Comparison of ENCODE assay signal across 9 mouse cellular contexts in the genomic region with DNA sequence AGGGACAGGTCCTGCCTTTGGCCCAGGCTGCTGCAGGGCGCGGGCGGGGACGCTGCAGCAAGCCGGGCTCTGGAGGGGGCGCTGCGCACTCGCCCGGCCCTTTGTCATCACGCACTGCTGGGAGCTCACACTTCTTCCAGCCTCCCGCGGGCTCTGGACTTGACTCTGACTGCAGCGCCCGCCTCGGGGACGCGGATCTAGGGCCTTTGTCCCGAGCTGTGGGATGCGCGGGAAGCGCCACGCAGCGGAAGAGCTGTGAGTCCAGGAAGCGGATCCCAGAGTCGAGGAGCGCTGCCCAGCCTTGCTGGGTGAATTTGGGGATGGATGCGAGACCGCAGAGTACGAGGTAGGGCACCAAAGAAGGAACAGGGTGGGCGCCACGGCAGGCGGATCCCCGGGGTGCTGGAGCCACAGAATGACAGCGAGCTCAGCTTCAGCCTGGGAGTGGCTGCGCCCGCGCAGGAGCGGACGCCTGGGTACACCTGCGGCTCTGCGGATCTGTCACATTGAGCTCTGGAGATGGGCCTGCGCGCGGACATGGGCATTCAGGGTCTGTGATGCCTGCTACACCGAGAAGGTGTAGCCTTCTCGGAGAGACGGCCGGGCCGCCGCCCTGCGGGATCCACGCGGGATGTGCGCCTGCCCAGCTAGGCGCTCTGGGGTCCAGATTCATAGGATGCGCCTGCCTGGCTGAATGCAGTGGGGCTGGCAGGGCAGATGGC. TPM values are rescaled to one million over a fixed set of nuclear protein-coding genes. Genes with fewer than 3 reads are reported as not detected.
DNase-seq lines count a peak whose midpoint lies in the region; ATAC-seq and TF ChIP-seq lines count a peak whose summit lies in the region.
"Had no signal": no experiment of that assay in that cellular context is flagged by ENCODE, and none has a peak within 500 bp of the region (broad histone marks: within the 10 kb centered on the region; RNA-seq: fewer than 3 reads in every experiment).

Gene Add2, plus strand, starts transcription at position 81 of the 722 bp plus-strand sequence.

- no peak for DNase-seq in kidney, adult 2 months
- no peak for DNase-seq in kidney, adult 18-20 months
- DNase-seq in cerebellum, adult 11-12 months = peak; percentile 81
- DNase-seq in liver, embryonic 14.5 days (ENCODE audit: low read depth in 3 of 3, low spot score in 3 of 3) = no peak
- peak; percentile 73 for DNase-seq in right cerebral cortex, postnatal 25 days
- DNase-seq in c-Kit-positive CD71-positive TER-119-positive erythroid progenitor cells, embryonic 14.5 days (ENCODE audit: low spot score) = no peak

- peak within 1 kb of the TSS; percentile 93 for H3K9ac ChIP-seq in forebrain, embryonic 12.5 days
- H3K9ac ChIP-seq in intestine, embryonic 16.5 days (ENCODE audit: low read depth, low read length) = peak within 1 kb of the TSS; percentile 66
- H3K9ac ChIP-seq in liver, embryonic 14.5 days (replicated peaks) = no peak within 1 kb of the TSS

- no peak for TF ChIP-seq CTCF in kidney, adult 2 months (conservative IDR thresholded peaks at IDR 0.05; ENCODE audit: insufficient read depth, insufficient read length, low read depth, low read length)
- TF ChIP-seq CTCF in liver, embryonic 14.5 days (IDR thresholded peaks at IDR 0.05; ENCODE audit: low read depth) = peak; percentile 39

- no peak for TF ChIP-seq EP300 in liver, embryonic 14.5 days (IDR thresholded peaks at IDR 0.05; ENCODE audit: low read depth)

- peak; percentile 94 for ATAC-seq in forebrain, embryonic 12.5 days (ENCODE audit: low FRiP score)
- ATAC-seq in intestine, embryonic 16.5 days = peak; percentile 58
- ATAC-seq in liver, embryonic 14.5 days (ENCODE audit: insufficient read depth) = no peak
- ATAC-seq: Patski had no signal

- whole genome bisulfite sequencing in kidney, adult 2 months = 3% methylated on average over 56 of the region's 56 CpGs
- under 1% methylated on average over 52 of the region's 56 CpGs for WGBS in forebrain, embryonic 12.5 days
- WGBS in intestine, embryonic 16.5 days = 2% methylated on average over 56 of the region's 56 CpGs
- WGBS in liver, embryonic 14.5 days (ENCODE audit: insufficient replicate concordance) = 2% methylated on average over 56 of the region's 56 CpGs

- H3K36me3 ChIP-seq in kidney, adult 2 months (ENCODE audit: control insufficient read depth, insufficient read depth, low read length) = no peaks in the 10 kb centered on the region
- no peaks in the 10 kb centered on the region for H3K36me3 ChIP-seq in forebrain, embryonic 12.5 days (replicated peaks)
- no peaks in the 10 kb centered on the region for H3K36me3 ChIP-seq in intestine, embryonic 16.5 days (ENCODE audit: control insufficient read depth, insufficient read depth, low read length)
- H3K36me3 ChIP-seq in liver, embryonic 14.5 days (replicated peaks; ENCODE audit: control insufficient read depth, insufficient read depth, low read depth) = no peaks in the 10 kb centered on the region

- H3K4me2 ChIP-seq in forebrain, embryonic 12.5 days = peak within 1 kb of the TSS; percentile 72
- H3K4me2 ChIP-seq in intestine, embryonic 16.5 days (ENCODE audit: low read depth, low read length) = peak within 1 kb of the TSS; percentile 85
- H3K4me2 ChIP-seq in liver, embryonic 14.5 days (ENCODE audit: low read depth) = peak within 1 kb of the TSS; percentile 13; the same call in 1 of the 2 replicates

- no peak for TF ChIP-seq POLR2A in kidney, adult 2 months (IDR thresholded peaks at IDR 0.05; ENCODE audit: low read depth, low read length)

- H3K27ac ChIP-seq in kidney, adult 2 months (ENCODE audit: insufficient read depth, low read depth, low read length) = no peak within 1 kb of the TSS
- peak within 1 kb of the TSS; percentile 93 for H3K27ac ChIP-seq in forebrain, embryonic 12.5 days
- H3K27ac ChIP-seq in intestine, embryonic 16.5 days (ENCODE audit: low read length) = no peak within 1 kb of the TSS
- no peak within 1 kb of the TSS for H3K27ac ChIP-seq in liver, embryonic 14.5 days

- no peaks in the 10 kb centered on the region for H3K4me1 ChIP-seq in kidney, adult 2 months (ENCODE audit: control insufficient read depth, insufficient read depth, low read length)
- peaks cover 43% of the 10 kb centered on the region for H3K4me1 ChIP-seq in forebrain, embryonic 12.5 days
- peaks cover 5% of the 10 kb centered on the region; the same call in 1 of the 2 replicates for H3K4me1 ChIP-seq in intestine, embryonic 16.5 days (ENCODE audit: control insufficient read depth, insufficient read depth, low read length)
- no peaks in the 10 kb centered on the region for H3K4me1 ChIP-seq in liver, embryonic 14.5 days (replicated peaks; ENCODE audit: control insufficient read depth in 2 of 2, insufficient read depth in 2 of 2, low read length in 1 of 2)

- no peaks in the 10 kb centered on the region for H3K9me3 ChIP-seq in forebrain, embryonic 12.5 days
- H3K9me3 ChIP-seq in intestine, embryonic 16.5 days (ENCODE audit: control insufficient read depth, low read length) = no peaks in the 10 kb centered on the region
- H3K9me3 ChIP-seq in liver, embryonic 14.5 days (ENCODE audit: control insufficient read depth, low read length) = no peaks in the 10 kb centered on the region

- H3K27me3 ChIP-seq in kidney, adult 2 months (replicated peaks; ENCODE audit: control insufficient read depth, insufficient read depth, low read length) = peaks cover 3% of the 10 kb centered on the region; the same call in 1 of the 2 replicates
- 0 out of 2 replicates have a peak, but pooled peaks cover 4% of the 10 kb centered on the region for H3K27me3 ChIP-seq in forebrain, embryonic 12.5 days
- H3K27me3 ChIP-seq in intestine, embryonic 16.5 days (replicated peaks; ENCODE audit: control insufficient read depth, insufficient read depth, low read length) = peaks cover 18% of the 10 kb centered on the region
- peaks cover 46% of the 10 kb centered on the region for H3K27me3 ChIP-seq in liver, embryonic 14.5 days (ENCODE audit: control insufficient read depth, insufficient read depth, low read length)

- peak within 1 kb of the TSS; percentile 53 for H3K4me3 ChIP-seq in kidney, adult 2 months (ENCODE audit: insufficient read depth, low read depth, low read length)
- H3K4me3 ChIP-seq in forebrain, embryonic 12.5 days (replicated peaks) = peak within 1 kb of the TSS; percentile 76
- peak within 1 kb of the TSS; percentile 51 for H3K4me3 ChIP-seq in intestine, embryonic 16.5 days (ENCODE audit: low read length)
- H3K4me3 ChIP-seq in liver, embryonic 14.5 days (ENCODE audit: insufficient read depth in 1 of 2, low read depth in 2 of 2, low read length in 2 of 2) = peak within 1 kb of the TSS in 1 of 2 experiments; percentile 4; a peak in 1 of 4 replicates

RNA-seq across cellular contexts. Expression of gene Add2, which starts in this region (rescaled TPM):
- polyA plus RNA-seq in kidney, adult 2 months (2012; rRNA removed) = 1.1 and 1.5 TPM in 2 replicates
- polyA plus RNA-seq in forebrain, embryonic 12.5 days (2016; fragmentation: Nextera tagmentation; extraction: Ambion mirVana) = 124 and 128 TPM in 2 replicates
- polyA plus RNA-seq in intestine, embryonic 16.5 days (2015; fragmentation: Nextera tagmentation; extraction: Ambion mirVana) = 5.5 and 8.0 TPM in 2 replicates
- polyA plus RNA-seq in liver, embryonic 14.5 days (2012; rRNA removed) = 65.0 and 73.5 TPM in 2 replicates
- 54.9 and 68.6 TPM in 2 replicates for polyA plus RNA-seq in liver, embryonic 14.5 days (2014; fragmentation: Nextera tagmentation; extraction: Ambion mirVana)

Comparison
In these comparisons a context has a peak if more than half of its experiments do, and no peak if none do; other contexts are left out.
1. DNase-seq: peak in cerebellum, adult 11-12 months (single experiment) and right cerebral cortex, postnatal 25 days (single experiment); none in kidney, adult 2 months (single experiment), kidney, adult 18-20 months (single experiment), liver, embryonic 14.5 days (0 of 3) and c-Kit-positive CD71-positive TER-119-positive erythroid progenitor cells, embryonic 14.5 days (single experiment).
2. H3K4me2 ChIP-seq: peak in every context shown above with its lines; median percentile 85 in intestine, embryonic 16.5 days; 72 in forebrain, embryonic 12.5 days; 13 in liver, embryonic 14.5 days.